Mouse (Mus musculus): ENCODE results near the gene Hddc2.

Hddc2 gene

DNA sequence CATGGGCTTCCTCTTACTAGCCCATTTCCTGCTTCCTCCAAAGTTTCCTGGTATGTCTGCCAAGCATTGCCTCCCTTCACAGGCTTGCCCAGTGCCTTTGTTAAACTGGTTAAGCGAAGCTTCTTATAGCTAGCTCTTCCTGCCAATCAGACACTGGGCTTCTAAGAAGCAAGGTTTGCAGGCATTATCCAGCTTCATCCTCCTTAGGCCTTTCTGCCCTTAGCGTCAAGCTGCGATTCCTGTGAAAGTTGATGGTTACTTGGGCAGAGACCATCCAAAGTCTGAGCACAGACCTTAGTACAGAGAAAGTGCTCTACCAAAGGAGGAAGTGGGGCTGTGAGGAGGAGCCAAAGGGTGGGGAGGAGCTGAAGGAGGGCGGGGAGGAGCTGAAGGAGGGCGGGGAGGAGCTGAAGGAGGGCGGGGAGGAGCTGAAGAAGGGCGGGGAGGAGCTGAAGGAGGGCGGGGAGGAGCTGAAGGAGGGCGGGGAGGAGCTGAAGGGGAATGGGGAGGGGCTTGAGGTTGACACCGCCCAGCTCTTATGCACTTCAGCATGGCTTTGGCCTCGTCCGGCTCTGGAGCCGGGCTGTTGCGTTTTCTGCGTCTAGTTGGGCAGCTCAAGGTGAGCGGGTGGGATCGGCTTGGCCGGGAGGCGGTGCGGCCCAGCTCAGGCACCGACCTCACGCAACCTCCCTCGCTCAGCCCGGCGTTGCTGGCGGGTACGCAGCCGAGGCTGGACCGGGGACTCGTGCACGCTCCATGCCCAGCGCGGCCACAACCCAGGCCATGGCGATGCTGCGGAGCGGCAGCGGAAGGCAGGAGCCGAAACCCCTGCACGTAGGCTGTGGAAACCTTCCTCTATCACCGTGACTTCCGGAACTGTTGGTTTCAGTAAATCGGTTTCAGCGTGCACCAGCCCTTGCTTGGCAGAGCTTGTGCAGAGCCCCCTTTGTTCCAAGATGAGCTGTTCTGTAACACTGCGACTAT, at the start of gene Hddc2:
Gene Hddc2, plus strand, starts transcription at position 519 of the 984 bp plus-strand sequence.
- WGBS, result 3% methylated on average over 44 of the region's 44 CpGs

DNA sequence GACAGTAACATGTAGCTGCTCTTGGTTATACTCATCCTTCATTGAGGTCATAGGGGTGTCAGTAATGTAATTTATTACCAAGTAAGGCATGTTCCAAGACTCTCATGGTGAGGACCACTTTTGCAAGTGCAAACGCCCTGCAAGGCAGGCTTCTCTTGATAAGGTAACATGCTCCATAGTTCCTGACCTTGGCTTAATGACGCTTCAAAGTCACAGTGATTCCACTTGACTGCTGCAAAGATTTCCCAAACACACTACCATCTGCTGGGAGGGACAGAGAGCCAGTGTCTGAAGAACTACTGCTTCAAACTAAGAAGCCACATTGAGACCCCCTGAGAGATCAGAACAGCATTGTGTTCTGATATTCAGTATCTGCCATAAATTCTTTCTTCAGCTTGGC, 40.4 kb upstream of the Hddc2 start:
- WGBS, result 80% methylated on average over 2 of the region's 2 CpGs

DNA sequence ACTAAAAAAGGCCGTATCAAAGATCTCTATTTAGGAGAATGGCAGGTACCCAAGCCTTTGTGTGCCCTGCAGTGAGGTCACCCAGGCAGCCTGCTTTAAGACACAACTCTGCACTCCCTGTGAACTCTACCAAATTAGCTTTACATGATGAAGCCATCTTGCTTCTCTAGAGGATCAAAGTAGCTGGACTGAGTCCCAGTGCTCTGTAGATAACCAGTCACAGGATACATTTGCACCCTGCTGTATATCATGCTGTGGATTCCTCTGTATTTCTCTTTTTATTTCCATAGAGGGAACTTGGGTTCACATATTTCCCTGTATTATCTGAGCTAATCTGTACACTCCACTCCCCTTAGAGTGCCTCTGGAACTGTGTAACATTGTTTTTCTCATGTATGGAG, 40.0 kb upstream of the Hddc2 start:
- WGBS, result 68% methylated on average over 1 of the region's 1 CpGs

DNA sequence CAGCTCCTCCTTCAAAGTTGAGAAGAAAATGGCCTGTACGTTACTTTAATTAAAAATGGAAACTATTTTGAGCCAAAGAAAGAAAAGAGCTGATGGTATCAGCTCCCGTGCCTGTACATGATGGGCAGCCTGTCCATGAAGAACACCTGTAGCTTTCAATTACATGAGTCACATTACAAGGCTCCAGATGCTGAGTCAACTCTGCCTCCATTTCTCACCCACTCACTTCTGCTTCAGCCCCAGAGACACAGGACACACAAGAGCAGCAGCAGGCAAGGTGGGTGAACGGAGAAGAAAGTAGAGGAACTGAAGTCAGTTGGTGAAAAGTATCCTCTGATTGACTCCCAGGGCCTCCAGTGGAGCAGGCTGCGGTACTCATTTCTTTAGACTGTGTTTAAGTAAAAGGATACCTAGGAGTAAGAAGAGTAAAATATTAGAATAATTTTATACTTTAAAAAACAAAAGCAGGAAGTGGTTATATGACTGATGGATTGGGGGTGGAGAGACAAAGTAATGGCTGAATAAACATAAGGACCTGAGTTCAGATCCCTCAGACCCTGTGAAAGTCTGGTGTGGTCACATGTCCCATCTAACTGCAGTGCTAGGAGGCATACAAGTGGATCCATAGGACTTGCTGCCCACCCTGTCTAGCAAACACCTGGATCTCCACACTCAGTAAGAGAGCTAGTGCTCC, 24.3 kb upstream of the Hddc2 start:
- WGBS, result 77% methylated on average over 4 of the region's 4 CpGs

DNA sequence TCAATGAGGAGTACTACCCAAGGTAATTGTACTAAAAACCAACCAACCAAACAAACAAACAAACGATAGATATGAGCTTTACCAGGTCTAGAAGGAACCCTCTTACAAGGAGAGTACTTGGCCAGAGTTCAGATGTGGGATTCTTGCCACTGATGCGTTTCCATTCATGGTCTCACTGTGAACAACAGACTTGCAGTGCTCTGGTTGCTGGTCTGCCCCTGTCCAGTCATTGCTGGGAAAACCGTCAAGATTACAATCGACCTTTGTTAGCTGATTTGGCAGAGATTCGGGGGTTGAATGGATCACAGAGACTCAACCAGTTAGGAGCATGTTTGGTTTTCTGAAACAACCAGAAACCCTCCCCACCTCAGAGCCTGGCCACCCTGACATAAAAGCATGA, 17.5 kb upstream of the Hddc2 start:
- WGBS, result 47% methylated on average over 5 of the region's 5 CpGs

DNA sequence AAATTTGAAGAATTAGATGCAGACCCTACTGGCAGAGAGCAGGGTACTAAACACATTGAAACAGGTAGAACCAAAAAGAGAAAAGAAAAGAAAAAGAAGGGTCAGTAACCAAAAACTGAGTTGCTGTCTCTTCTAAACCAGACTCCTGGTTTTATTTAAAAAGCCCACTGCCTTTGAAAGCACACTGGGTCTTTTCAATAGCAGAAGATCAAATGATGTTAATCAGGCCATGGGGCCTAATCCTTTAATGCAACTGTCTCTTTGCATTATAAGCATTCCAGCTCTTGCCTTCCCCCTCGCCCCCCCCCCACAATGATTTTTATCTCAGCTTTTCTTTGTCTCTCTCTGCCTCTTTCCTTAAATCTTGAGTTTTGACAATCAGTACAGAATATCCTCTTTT, 16.7 kb upstream of the Hddc2 start:
- 61% methylated on average over 1 of the region's 1 CpGs for WGBS

DNA sequence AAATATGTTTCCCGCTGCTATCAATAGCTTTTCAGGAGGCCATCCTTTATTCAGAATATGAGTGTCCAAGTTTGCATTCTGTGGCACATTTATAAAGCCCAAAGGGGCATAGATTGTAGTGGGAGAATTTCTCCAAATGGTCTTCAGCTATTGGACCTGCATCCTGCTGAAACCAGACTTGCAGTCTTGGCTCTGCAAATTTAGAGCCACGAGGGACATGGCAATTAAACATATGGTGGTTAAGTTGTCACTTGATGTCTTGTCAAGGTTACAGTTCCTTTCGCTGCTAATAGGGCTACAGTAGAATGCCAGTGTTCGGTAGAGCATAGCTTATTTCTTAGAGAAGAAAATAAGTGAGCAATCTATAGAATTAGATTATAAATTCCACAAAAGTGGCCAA, 16.1 kb upstream of the Hddc2 start:
- 92% methylated on average over 4 of the region's 4 CpGs for WGBS

DNA sequence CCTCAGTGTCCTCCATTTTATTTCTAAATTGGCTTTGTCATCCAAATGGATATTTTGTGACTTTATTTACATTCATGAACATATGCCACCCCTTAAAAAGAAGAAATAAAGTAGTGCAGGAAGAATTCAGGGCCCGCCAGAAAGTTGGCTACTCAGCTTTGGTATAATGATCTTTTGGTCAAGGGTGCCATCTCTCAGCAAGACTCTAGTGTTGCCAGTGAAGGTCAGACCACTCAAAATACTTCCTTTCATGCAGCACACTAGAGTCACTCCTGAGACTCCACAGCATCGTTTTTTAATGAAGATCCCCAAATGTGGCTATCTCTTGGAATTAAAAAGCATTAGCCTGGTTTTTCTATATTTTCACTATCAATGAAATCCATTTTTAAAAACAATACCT, 14.9 kb upstream of the Hddc2 start:
- 58% methylated on average over 2 of the region's 2 CpGs for WGBS

DNA sequence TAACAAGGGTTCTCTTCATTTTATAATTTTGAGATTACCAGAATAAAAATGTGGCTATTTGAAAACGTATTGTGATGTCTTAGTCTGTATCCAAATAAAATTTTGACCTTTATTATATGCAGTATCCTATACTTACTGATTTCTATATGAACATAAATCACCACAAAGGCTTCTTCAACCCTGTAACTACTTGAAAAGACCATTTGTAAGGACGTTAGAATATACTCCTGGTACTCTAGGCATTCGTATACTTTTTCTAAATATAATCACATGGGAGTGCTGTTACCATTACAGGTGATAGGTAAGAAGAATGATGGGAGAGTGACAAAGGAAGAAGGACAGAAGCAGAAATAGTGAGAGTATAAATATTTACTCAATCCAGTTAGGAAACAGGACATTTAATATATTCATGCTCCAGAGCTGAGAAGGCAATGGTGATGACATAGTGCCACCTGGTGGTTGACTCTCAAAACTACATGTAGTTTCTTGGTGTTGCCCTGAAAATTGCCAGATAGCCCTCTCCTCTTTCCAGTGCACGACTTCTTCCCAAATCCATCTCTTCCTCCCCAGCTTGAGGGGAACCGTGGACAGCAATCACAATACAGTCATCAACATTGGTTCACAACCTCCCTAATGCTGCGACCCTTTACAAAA, 14.1 kb upstream of the Hddc2 start:
- 37% methylated on average over 6 of the region's 6 CpGs for WGBS

DNA sequence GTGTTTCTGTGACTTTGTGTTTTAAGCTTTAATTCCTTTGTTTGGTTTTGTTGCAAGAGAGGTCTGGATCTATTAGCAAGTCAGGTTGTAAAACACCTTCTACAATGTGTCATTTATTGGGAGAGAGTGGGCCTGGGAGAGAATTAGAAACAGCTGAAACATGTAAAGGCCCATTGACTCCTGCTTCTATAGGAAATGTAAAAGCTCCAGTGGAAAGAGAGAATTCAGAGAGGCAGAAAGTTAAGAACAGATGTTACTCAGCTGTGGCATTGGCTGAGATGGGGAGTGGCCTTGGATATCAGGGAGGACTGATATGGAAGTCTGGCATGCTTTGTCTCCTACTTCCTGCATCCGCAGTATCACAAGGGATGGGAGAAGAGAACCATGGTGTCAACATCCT, 12.9 kb upstream of the Hddc2 start:
- WGBS, result 93% methylated on average over 1 of the region's 1 CpGs

DNA sequence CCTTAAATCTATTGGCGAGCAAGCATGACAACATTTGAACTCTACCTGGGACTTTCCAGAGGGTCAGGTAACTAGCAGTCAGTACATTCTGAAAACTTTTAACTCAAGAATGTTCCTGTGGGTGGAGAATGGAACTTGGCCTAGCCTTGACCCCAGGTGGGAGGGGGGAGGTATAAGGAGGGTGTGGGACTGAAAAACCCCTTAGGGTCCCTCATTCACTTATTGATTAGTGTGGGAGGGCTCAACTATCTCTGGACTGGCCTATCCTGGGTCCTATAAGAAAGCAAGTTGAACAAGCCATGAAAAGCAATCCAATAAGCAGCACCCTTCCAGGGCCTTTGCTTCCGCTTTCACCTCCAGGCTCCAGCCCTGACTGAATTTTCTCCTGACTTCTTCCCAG, 9.7 kb upstream of the Hddc2 start:
- WGBS, result 100% methylated on average over 2 of the region's 2 CpGs

DNA sequence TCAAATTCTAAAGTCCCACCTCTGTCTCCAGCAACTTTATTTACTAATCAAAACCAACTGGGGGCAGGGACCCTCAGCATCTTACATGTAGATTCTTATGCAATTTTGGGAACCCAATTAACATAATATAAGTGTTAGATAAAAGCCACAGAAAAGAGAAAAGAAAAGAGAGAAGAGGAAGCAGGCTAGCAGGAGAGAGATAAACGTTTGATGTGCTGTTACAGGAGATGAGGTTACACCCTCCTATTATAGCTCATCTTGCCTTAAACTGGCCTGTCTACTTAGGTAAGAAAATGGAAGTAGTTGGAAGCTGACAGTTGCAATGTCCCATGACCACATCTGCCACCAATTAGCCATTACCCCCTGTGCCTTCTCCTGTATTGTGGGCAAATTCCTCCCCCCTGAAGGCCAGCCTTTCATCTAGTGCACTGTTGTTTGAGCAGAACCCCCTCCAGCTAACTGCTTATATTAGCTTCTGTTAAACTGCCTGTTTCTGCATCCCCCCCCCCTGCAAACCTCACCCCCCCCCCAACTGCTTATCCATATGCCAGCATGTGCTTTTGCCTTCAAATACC, 6.1 kb upstream of the Hddc2 start:
- WGBS, result 55% methylated on average over 1 of the region's 1 CpGs

DNA sequence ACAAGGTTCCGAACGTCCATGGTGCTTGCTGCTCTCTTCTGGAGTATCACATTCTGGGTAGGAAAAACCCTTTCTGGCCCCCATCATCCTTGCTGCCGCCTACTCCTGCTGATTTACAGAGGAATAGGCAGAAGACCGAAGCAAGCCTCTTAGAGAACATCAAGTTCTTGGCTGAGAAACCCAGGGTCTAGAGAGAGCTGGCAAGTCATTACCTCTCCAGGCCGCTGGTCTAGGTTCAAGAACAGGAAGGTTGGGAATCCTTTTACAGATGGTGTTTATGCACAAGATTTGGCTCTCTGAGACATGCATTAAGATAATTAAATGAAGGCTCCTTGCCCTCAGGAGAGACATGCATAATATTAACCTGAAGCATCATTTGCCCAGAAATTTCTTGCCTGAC, 5.3 kb downstream of the Hddc2 start:
- 85% methylated on average over 5 of the region's 5 CpGs for WGBS

DNA sequence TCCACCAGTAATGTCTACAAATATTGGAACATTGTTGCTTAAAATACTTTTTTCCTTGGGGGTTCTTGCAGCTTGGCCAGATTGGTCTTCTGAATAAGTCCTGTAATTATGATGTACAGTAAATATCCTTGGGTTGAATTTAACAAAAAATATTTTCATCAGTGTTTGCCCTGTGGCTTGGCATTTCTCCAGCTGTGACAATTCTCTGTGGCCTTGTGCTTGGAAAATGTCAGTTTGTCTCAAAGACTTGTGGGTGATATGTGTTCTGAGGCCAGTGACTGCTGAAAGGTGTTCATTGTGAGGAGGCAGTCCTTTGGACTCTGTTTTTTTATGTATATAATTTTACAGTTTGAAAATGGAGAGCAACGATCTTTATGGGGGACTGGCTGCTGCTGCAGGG, 16.3 kb downstream of the Hddc2 start:
- WGBS, result 78% methylated on average over 1 of the region's 1 CpGs

DNA sequence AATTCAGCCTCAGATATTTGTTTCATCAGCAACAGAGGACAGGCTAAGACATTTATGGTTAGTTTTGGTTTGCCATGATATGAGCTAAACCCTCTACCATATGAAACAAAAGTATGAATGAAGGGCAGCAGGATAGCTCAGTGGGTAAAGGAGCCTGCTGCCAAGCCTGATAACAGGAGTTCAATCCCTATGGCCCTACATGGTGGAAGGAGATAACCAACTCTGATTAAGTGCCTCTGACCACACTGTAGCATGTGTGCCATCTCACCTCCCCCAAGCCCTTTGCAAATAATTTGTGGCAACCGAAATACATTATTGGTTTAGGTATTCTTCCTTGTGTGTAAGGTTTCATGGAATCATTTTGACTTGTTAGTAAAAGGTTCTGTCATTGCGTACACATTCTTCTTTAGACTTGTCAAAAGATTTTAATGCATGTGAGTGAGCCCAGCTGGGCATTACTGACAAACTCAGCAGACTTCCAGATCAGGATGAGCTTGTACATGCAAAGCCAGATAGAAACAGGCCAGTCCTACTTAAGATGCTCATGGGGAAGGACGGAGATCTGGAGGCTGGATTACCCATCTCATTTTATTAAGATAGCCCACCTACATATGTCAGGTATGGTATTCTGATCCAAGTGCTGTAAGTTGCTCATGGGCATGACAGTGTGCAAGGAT, 17.2 kb downstream of the Hddc2 start:
- WGBS, result 99% methylated on average over 3 of the region's 3 CpGs

DNA sequence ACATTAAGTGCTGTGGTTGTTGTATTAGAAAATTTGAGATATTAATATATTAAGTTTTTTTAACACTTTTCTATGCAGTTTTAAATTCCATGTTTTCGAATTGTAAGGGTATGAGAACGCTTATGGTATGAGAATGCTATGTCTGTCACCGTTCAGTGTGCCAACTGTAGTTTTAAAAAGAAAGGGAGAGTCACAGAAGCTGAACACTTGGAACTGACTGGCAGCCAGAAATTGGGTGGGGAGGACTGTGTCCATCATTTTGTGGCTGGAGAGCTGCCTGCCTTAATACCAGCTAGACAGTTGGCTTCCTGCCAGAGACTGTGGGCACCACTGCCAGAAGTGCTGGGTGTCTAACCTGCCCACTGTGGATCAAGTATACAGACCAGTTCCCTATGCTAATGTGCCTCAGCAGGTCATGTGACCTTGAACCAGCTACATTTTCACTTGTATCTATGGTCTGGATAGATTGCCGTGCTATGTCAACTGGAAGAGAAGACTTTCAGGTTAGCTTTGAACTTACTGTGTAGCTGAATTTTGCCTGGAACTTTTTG, 18.1 kb downstream of the Hddc2 start:
- WGBS, result 68% methylated on average over 4 of the region's 4 CpGs

DNA sequence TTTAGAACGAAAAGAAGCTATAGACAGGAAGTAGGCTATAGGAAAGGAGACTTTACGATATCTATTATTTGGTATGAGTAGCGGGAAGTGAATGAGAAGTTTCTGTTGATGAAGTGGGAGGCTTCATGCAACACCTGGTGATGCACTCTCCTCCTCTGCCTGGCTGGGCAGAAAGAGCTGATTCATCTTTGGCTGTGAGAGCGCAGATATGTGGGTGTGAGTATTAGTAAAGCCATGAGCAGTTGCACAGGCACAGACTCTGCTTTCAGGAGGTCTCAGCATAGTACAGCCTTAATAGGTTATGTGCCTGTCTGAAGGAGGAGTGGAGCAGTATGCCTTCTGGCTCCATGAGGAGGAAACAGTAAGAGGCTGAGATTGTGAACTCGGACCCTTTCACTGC, 23.2 kb downstream of the Hddc2 start:
- WGBS, result 70% methylated on average over 5 of the region's 5 CpGs

DNA sequence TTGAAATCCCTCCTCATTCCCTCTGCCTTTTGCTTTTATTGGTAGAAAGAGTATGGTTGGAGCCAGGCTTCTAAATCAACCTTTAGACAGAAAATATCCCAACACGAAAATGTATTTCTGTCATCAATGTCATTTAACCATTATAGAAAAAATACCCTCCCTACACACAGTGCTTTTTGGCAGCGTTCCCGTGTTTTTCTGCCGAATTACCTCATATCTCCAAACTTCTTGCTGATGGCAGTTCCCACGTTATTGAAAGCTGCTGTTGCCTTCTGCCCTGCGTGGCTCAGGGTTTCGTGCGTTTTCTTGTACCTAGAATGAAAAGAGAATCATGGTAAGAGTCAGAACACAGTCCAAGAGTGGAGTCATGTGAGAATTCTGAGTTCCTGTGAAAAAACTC, 33.2 kb downstream of the Hddc2 start:
- 70% methylated on average over 8 of the region's 8 CpGs for WGBS

DNA sequence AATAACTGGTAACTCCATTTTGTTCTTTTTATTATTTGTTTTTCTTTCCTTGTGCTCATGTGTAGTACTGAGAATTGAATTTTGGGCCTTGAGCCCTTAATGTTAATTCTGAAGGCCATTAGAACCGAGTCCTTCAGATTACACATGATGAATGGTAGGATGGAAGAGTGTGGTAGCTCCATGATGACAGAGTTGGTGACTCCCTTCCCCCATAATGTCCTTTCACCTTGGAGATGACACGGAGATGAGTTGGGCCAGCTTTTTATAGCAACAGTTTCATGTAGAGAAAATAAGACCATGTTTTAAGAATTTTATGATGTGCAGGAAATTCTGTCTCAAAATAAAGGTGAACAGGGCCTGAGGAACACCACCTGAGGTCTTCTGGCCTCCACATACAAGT, 37.9 kb downstream of the Hddc2 start:
- 84% methylated on average over 2 of the region's 2 CpGs for WGBS

DNA sequence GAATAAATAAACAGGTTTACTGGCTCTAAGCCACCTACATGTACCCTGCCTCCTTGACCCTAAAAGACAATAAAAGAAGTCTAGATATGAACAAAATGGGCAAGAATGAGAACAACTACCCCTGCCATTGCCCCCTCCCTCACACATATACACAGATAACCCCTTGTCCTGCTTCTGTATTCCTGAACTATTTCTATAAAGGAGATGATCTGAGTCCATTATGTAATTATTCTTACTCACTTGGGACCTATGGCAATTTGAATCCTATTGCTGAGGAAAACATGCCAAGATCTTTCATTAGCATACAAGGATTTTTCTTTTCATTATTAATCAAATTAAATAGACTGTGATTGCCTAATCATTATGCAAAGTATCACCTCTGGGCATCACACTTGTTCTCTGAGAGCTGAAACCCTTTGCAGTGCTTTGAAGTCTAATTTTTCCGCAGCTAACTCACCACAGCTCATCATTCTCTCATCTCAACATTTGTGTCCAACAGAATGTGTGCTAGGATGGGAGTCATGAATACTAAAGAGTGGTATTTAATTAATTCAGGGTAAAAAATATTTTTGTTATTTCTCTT, 39.8 kb downstream of the Hddc2 start:
- 75% methylated on average over 1 of the region's 1 CpGs for WGBS

DNA sequence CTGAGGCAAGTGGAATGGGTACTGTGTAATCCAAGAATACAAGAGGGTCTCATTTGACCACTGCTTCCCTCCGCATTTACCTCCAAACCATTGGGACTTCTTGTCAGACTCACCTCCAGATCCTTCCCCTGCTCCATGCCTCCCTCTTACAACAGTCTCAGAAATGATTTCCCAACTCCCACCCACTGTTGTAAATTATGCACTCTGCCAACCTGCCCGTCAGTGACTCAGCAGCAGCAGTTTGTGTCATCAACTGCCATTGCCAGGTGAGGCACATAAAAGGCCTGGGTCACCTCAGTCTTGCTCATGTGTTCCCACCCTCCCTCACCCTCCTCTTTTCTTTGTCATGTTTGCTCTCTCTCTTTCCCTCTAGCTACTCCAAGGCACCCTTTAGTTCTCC, 41.0 kb downstream of the Hddc2 start:
- WGBS, result 72% methylated on average over 2 of the region's 2 CpGs

Measured in cerebral cortex, adult 2 months (tissue).